ENCODE assay signal across 8 mouse cellular contexts in the genomic region with DNA sequence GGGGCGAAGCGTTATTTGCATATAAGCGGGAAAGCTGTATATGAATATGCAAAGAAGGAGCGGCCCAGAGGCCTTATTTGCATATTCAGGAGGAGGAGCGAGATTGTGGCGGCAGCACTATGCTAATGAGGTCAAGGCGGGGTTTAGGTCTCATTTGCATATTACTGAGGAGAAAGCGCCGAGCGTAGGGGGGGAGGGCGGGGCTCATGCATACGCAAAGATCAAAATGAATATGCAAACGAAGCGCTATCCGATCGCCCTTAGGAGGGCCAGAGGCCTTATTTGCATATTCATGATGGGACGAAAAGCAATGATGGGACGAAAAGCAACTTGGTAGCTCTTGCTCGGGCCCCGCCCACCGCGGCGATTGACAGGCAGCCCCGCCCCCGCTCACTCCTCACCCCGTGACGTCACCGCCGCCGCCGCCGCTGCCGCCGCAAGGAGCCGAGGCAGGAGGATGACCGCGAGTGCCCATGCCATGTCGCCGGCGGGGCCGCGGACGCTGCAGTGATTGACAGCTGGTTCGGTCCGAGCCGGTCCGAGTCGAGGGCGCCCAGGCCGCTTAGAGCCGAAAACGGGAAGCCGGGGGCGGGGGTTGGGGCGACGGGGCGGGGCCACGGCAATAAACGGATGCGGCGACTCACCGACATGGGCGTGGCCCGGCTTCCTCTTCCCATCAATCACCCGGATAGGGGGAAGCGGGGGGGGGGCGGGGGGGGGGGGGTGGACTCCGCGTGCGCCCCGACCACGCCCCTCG. TPM values are rescaled to one million over a fixed set of nuclear protein-coding genes. Genes with fewer than 3 reads are reported as not detected.
DNase-seq lines count a peak whose midpoint lies in the region; ATAC-seq and TF ChIP-seq lines count a peak whose summit lies in the region.

A gene (minus strand): TSS at position 590 of the 757 bp plus-strand sequence.

- no peaks in the 10 kb centered on the region for H3K27me3 ChIP-seq in forebrain, embryonic 15.5 days

- 0 out of 4 replicates have a peak, but pooled peaks cover 0 to 3% of the 10 kb centered on the region in 2 experiments for H3K4me1 ChIP-seq in ES-E14 (ENCODE audit: control insufficient read depth in 2 of 2, insufficient read depth in 2 of 2, low read length in 2 of 2, poor library complexity in 1 of 2)
- H3K4me1 ChIP-seq in forebrain, embryonic 15.5 days: no peaks in the 10 kb centered on the region
- H3K4me1 ChIP-seq in lung, adult 2 months (ENCODE audit: control insufficient read depth, insufficient read depth, low read length): no peaks in the 10 kb centered on the region

- H3K27ac ChIP-seq in ES-E14 (ENCODE audit: insufficient read depth, low read depth, low read length, poor library complexity, severe bottlenecking): peak within 1 kb of the TSS; percentile 100
- peak within 1 kb of the TSS; percentile 98 for H3K27ac ChIP-seq in forebrain, embryonic 15.5 days (replicated peaks)

- peak within 1 kb of the TSS; percentile 49 for H3K4me2 ChIP-seq in forebrain, embryonic 15.5 days (replicated peaks)

- peak within 1 kb of the TSS; percentile 96 for H3K9ac ChIP-seq in ES-E14 (ENCODE audit: insufficient read depth, low read depth, low read length, poor library complexity, severe bottlenecking)
- H3K9ac ChIP-seq in forebrain, embryonic 15.5 days (replicated peaks): peak within 1 kb of the TSS; percentile 65

- DNase-seq in ES-E14 (ENCODE audit: low read depth, low spot score): peak; percentile 94
- DNase-seq in cerebellum, adult 11-12 months: peak; percentile 98
- peak; percentile 78 for DNase-seq in heart, postnatal 25 days (ENCODE audit: low spot score)
- DNase-seq in layer of hippocampus, adult 18-20 months (ENCODE audit: low spot score in 2 of 2): peak; percentile 87 to 96
- peak; percentile 71 for DNase-seq in lung, adult 2 months
- DNase-seq in thymus, adult 18-20 months: peak; percentile 82 to 83

- in situ Hi-C loops in ES-E14 (cut with MboI; ENCODE audit: low sequenced_read_pairs in 2 of 2, unreplicated experiment in 2 of 2): no loop called here

- peak; percentile 53 for ATAC-seq in forebrain, embryonic 15.5 days (replicated peaks)
- ATAC-seq in neutrophil, adult 5-6 weeks (ENCODE audit: extremely low read depth, insufficient number of reproducible peaks, low FRiP score, poor library complexity, severe bottlenecking): peak; percentile 24

- no peaks in the 10 kb centered on the region for H3K9me3 ChIP-seq in ES-E14 (ENCODE audit: control insufficient read depth, insufficient read depth, low read depth, low read length)
- peaks cover 11% of the 10 kb centered on the region for H3K9me3 ChIP-seq in forebrain, embryonic 15.5 days

- whole genome bisulfite sequencing in forebrain, embryonic 15.5 days: under 1% methylated on average over 66 of the region's 73 CpGs
- WGBS in lung, adult 2 months: under 1% methylated on average over 66 of the region's 73 CpGs

- 0 out of 2 replicates have a peak, but pooled peaks have one; percentile 16 for TF ChIP-seq POLR2A in lung, adult 2 months (IDR thresholded peaks at IDR 0.05; ENCODE audit: borderline replicate concordance, extremely low read depth, low read depth, low read length)

- intact Hi-C loops in heart, postnatal 25 days (cut with DNase I): no loop called here

- no peak for TF ChIP-seq CTCF in lung, adult 2 months (IDR thresholded peaks at IDR 0.05; ENCODE audit: insufficient read depth, low read length)

- peaks cover 15% of the 10 kb centered on the region; the same call in 1 of the 2 replicates for H3K36me3 ChIP-seq in ES-E14 (ENCODE audit: control insufficient read depth, insufficient read depth, low read length, poor library complexity, severe bottlenecking)
- peaks cover 7% of the 10 kb centered on the region for H3K36me3 ChIP-seq in forebrain, embryonic 15.5 days

- peak within 1 kb of the TSS; percentile 96 to 98 for H3K4me3 ChIP-seq in ES-E14 (ENCODE audit: insufficient read depth in 1 of 2, low read depth in 1 of 2, low read length in 2 of 2, poor library complexity in 1 of 2, severe bottlenecking in 1 of 2)
- H3K4me3 ChIP-seq in forebrain, embryonic 15.5 days: peak within 1 kb of the TSS; percentile 73
- peak within 1 kb of the TSS; percentile 96 for H3K4me3 ChIP-seq in lung, adult 2 months (replicated peaks; ENCODE audit: extremely low read depth, low read depth, low read length)

TF ChIP-seq in ES-E14, 5 proteins besides CTCF, POLR2A, EP300 and RAD21:
- TF ChIP-seq ZC3H11A (IDR thresholded peaks at IDR 0.05; ENCODE audit: borderline replicate concordance, low read depth, low read length) (no peak), CHD2 (IDR thresholded peaks at IDR 0.05; ENCODE audit: low read depth, low read length) (no peak), HCFC1 (IDR thresholded peaks at IDR 0.05; ENCODE audit: borderline replicate concordance, insufficient read depth, low read length) (no peak), MAFK (IDR thresholded peaks at IDR 0.05; ENCODE audit: insufficient read depth, low read depth, low read length) (no peak), ZNF384 (IDR thresholded peaks at IDR 0.05; ENCODE audit: low read depth, low read length) (no peak)

RNA-seq across cellular contexts. Expression of the gene that starts here (rescaled TPM):
- total RNA-seq in ES-E14 (2012; rRNA removed): 18.4 and 19.9 TPM in 2 replicates
- 10.5 and 11.3 TPM in 2 replicates for polyA plus RNA-seq in forebrain, embryonic 15.5 days (2015; fragmentation: Nextera tagmentation; extraction: Ambion mirVana)
- 1 to 10 TPM; 6.3 to 7.1 TPM for total RNA-seq in heart, postnatal 25 days (2021)
- 10 to 100 TPM; 28.7 to 32.7 TPM for total RNA-seq in layer of hippocampus, adult 18-20 months (2021)
- polyA plus RNA-seq in lung, adult 2 months (2012; rRNA removed): 33.0 and 70.2 TPM in 2 replicates
- total RNA-seq in neutrophil, adult 5-6 weeks (2017): 49.6 and 72.4 TPM in 2 replicates

Comparison
In these comparisons a context has a peak if more than half of its experiments do, and no peak if none do; other contexts are left out.
1. Peak in every context shown above with its lines: DNase-seq, ATAC-seq, H3K4me3 ChIP-seq and H3K27ac ChIP-seq.